Mouse (Mus musculus) left cerebral cortex, adult 9 months (tissue): ENCODE data around the gene Bid.

Experiments used
- DNase-seq, 2 experiments: peaks; one replicate each; pipeline ENCODE4 v3.0.0; 2022; ENCODE audit warnings: low spot score in 2 of 2

The Bid gene

DNA sequence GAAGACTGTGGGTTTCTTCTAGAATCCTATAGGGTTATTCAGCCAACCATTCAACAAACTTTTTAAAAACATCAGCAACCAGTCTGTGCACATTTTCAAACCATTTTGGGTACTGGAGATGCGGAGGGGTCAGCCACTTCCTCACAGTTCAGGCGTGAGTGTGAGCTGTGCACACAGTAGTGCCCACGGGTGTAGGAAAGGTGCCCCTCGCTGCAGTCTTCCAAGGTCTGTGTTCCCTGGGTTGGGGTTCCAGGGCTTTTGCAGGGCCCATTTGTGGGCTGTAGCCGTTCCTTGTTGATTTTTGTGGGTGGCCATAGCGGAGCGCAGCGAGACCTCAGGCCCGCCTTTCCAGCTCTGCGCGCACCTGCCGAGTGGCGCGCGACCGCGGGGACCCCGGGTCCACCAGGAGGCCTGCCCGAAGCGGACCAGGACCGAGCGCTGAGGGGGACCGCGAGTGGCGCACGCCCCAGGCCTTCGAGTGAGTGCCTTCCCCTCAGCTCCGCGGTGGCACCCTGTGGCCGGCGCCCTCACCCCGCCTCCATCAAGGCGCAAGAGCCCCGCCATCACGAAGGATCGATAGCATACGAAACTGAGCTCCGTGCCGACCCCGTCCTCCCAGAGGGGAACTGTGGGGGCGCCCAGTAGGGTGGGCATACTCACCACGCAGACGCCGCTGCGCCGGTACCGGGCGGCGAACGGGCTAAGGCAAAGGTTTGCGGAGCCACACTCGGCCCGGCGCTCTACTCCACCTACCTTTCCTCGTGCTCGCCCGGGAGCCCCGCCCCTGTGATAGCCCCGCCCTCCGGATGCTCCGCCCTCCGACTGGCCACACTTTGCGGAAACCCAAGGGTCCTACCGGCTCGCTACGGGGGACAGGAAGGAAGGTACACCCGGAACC lies at the start of gene Bid:
TSS of gene Bid (minus strand) at position 780 of the 898 bp plus-strand sequence.
- DNase-seq = peak; percentile 39 to 82

DNA sequence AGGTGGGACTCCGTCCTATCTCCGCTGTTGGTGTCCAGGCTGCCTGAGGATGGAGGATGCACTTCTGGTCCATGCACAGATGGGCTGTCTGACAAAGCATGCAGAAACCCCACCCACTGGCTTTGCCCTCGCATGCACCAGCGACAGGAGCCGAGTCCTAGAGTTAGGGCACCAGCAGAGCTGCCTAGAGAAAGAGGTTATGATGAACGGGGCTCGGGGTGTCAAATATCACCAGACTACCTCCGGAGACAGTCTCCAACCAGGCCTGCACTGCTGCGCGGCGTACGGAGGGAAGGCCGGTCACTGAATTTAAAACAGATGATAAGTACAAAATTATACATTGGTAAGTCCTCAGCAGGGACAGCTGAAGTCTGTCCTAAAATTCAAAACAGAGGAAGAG lies 49.2 kb upstream of the Bid start:
- DNase-seq = no peak

DNA sequence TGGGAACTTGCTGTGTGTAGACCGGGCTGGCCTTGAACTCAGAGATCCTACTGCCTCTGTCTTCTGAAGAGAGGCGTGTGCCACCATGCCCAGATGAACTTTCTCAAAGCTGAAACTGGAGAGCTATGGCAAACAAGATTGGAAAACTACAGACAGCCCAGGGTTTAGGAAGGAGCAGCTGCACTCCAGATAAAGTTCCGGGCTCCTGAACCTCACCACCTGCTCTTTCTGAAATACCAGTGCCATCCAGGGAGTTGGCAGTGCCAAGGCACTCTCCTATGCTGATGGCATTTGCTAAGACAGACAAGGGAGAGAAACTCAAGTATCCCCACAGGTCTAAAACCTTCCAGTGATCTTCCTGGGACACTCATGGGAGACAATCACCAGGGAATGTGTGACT lies 47.5 kb upstream of the Bid start:
- no peak for DNase-seq

DNA sequence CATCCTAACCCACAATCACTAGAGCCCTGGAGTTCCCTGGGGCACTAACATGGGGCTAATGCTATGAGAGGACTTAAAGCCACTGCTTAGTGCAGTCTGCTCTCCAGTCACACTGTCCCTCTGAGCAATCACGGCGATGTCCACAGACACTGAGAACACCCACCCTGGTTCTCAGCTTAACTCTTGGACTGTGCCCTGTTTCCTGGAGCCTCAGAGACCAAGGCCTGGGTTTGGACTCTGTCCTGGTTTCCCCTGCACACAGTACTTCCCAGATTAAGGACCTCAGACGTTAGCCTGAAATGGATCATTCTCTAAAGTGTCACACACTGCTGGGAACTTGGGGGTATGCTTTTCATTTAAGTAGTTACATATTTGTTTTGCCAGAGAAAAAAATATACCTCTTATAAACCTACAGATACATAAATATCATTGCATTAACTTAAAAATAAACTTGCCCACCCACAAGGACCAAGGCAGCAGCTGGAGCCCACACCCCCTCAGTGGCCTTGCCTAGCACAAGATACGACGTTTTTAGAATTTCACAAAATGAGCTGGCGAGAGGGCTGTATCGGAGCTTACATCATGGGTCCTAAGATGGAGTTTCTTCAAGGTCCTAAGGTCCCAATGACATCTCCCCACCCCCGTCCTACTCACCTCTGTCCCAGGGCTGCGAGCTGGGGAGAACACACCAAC lies 43.8 kb upstream of the Bid start:
- DNase-seq = no peak

DNA sequence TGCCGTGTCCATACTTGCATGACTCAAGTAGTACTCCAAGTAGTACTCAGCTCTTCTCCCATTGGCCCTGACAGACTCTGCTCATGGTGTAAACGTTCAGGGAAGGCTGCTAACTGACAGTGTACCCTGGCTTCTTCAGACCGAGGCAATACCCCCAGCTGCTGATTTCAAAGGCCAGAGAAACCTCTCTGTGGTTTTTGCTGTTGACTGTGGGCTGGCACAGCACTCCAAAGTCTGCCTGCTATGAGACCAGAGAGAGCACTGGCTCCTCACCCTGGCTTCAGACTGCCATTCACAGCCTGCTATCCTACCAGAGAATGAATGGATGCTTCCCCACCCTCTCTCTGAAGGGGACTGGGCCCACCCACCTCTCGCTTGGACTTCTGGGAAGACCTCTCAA lies 40.7 kb upstream of the Bid start:
- DNase-seq = no peak

DNA sequence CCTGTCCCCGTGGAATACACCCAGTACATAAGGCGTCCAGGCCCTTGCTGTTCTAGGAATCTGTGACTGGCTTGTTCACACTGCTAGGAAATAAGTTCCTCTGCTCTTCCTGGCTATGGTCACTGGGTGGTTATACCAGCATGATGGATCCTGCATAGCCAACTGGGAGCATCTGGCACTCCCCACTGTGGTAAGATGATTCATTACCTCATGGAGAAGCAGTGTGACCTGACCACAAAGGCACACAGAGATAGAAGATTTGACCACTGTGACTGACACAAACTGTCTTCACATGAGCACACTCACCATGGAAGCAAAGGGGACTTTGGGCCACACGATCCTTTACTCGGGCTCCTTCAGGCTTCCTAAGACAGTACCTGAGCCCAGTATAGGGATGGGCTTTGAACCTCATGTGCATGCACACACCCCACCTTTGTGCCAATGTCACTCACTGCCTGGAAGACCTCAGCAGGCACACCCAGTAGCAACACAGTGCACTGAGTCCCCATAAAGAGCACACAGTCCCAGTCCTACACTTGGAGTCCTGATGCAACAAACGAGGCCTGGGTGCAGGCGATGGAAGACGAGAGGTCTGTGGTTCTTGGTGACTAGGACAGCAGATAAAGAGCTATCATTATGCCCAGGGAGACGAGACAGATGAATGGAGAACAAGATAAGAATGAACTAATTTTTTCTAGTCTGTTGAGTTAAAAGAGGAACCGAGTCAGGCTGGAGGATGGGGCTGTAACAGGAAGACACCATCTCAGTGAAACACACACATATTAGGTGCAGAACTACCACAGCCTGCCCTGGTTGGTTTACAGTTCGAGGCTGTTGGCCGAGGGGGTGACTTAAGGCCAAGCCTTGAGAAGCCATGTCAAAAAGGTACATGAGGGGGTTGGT lies 39.9 kb upstream of the Bid start:
- DNase-seq = no peak

DNA sequence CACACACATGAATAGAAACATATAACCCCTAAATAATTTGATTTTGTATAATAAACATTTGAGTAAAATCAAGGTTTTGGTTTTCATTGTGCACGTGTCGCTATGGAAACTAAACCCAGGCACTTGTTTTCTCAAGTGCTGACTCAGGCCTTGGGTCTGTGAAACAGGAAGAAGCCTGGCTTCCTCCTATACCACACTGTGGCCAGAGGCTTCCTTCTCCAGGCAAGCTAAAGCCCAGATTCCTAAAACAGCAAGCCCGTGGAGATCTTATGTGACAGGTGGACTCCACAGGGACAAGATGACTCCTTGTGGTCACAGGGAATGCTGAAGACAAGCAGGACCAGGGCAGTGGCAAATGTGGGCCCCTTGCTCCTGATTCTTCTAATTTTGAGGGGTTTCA lies 38.6 kb upstream of the Bid start:
- no peak for DNase-seq

DNA sequence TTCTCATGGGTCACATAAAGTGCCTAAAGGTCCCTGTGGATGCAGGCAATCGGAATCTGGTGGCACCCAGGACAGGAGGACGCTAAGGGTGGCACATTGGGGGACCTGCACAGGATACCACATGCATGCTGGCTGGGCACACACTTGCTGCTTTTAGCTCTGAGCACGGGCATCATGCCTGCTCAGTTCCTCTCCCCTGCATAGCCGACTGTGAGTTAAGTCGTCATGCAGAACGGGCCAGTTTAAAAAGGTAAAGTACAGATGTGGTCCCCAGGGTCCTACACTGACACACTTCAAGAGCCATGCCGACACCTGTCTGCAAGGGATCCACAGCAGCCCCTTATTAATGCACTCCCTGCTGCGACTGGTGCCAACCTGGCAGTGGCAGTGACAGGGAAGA lies 37.6 kb upstream of the Bid start:
- DNase-seq = no peak

DNA sequence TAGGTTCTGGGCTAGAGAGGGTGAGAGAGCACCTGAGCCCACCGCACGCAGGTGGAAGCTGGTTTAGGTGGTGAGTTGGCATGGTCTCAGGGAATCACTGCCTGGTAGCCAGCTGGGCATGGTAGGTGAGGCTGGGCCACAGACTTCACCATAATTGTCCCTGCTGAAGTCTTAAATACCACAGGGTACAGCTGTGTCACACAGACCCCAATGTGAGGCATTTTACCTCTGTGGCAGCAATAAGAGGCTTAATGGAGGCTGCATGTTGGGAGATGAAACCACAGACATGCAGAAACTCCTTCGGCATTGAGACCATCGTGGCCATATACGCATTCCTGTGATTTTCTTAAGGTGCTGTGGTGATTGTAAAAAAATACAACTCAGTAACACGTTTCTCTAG lies 35.8 kb upstream of the Bid start:
- DNase-seq = no peak

DNA sequence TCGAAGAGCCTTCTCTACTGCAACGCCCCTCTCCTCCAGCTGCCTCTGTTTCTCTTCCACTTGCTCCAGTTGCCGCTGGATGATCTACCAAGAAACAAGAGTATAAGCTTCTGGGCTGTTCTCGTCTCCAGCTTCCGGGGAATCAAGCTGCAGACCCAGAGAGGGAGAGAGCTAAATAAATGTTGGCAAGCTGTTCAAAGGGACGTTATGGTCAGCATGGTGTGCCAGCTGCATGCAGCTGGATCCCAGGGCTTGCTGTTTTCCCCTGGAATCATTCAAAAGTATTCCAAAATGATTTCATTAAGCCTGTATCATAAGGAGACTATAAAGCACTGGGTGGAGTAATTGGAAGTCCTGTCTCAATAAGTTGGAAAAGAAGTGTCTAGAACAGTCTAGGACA lies 34.7 kb upstream of the Bid start:
- no peak for DNase-seq

DNA sequence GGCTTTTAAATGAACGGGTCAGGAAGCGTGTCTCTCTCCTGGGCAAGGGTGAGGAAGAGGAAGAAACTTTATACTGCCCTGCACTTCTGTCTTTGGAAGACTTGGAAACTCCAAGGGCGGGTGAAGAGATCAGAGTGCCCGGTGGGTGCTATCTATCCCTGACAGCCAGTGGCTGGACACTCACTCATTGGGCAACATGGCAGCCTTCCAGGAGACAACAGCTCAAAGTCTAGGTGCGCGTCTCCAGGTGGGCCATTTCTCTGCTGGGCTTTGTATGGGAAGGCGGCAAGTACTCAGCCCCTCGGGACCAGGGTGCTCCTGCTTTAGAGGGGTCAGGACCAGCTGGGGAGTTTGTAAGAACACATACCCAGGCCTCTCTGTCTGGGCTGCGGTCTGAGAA lies 28.9 kb upstream of the Bid start:
- DNase-seq = no peak

DNA sequence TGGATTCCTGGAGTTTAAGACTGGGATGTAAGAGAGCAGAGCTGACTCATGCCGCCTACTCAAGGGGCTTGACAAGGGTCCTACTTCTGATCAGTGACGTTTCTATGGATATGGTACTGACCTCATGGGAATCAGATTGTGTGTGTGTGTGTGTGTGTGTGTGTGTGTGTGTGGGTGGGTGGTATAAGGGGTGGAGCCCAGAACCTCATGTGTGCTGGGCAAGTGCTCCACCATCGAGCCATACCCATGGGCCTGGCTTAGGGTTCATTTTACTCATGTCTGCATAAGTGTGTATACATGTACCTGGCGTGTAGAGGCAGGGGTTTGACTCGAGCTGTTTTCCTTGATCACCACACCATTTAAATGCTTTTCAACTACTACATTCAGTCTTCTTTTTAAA lies 27.3 kb upstream of the Bid start:
- no peak for DNase-seq

DNA sequence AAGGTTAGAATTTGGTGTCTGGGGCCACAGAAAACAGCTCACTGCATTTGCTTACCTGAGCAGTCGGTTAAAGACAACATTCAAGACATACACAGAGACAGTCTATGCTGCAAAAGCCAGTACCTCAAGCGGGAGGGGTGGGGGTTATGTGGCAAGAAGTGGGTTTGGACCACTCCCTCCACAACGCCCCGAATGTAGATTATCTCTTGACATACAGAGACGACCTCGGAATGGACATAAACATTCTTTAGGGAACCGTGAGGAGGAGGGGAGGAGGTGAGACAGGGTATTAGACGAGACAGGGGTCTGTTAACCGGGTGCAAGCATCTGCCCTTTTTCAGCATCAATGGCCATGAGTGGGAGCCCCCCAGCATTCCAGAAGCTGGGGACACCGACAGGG lies 26.9 kb upstream of the Bid start:
- no peak for DNase-seq

DNA sequence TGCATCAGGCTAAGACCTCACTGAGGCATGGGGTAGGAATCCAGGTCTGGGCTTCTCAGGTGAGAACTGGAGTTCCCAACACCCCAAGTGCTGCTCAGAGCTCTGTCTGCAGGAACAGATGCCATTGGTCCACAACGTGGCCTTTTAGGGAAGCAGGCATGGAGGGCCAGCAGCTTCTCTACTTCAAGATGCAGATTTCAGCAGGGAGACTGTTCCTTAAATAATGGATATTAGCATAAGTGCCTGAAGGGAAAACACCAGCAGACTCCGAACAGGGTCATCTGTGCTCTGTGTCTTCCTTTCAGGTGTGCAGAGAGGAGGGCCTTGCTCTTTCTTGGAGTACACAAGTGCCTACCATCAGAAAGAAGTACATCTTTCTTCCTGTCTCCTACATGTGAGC lies 26.4 kb upstream of the Bid start:
- no peak for DNase-seq

DNA sequence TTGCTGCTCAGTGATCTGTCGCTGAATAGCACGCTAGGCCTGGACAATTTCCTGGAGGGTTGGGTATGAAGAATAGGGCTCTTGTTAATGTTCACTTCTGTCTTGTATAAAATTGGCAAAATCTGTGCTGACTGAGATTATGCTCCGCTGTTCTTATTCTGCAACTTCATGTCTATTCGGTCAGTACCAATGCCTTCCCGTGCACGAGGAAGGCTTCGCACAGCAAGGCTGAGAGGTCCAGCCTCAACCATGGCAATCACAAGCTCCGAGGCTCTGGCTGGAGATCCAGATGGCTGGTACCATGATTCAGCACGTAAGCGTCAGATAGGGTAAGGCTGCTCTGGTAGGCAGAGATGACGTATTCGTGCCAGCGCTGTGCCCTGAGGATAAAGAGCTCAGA lies 24.9 kb upstream of the Bid start:
- peak in 1 of 2 experiments; percentile 38 for DNase-seq

DNA sequence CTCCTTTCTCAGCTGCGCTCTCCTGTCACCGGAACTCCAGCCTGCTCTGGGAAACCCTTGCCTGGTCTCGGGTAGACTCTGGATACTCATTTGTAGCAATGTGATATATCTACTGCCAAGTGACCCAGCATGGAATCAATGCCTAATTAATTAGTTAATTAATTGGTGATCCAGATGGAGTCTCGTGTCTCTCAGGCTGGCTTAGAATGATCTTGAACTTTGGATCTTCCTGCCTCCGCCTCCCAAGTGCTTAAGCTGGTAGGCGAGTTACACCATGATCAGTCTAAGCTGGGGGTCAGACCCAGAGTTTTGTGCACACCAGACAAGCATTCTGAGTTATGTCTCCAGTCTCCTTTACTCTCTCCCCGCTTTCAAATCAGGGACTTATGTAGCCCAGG lies 24.4 kb upstream of the Bid start:
- no peak for DNase-seq

DNA sequence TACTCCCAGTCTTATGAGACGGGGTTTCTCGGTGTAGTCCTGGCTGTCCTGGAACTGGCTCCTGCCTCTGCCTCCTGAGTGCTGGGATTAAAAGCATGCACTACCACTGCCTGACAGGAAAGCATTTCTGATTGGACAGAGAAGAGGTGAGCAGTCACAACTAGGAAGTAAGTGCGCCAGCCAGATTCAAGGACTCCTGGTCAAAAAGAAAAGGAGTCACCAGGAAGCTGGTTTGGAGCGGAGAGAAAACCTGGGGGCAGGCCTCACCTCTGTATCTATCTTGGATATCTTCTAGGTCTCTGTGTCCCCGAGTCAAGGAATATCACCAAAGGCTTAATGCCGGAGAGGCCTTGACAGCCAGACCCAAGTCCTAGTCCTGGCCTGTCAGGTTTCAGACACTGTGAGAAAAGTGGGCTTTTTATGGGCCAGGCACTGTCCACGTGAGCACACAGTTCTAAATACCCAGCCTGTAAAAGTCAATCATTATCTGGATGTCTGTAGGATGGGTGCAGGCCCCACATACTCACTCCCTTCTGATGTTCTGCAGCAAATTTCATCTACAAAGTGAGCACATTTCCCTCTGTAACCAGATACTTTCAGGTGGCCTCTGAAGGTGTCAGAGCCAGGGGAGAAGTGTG lies 23.9 kb upstream of the Bid start:
- DNase-seq = no peak

DNA sequence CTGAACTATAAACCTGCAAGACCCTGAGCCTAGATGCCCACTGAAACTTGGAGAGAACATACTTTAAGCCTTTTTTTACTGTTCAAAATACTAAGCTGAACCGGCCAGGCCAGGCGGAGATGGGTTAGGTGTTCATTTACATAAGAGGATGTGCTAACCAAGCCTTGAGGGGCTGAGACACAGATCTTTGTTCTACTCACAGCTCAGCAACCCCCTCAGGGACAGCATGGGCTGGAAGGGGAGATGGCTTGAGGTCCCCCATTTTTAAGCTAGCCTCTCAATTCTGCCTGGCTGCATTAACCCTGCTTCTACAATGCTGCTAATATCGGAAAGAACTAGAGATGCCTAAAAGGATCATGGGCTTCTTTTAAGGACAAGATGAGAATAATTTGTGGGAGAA lies 23.1 kb upstream of the Bid start:
- DNase-seq = no peak

DNA sequence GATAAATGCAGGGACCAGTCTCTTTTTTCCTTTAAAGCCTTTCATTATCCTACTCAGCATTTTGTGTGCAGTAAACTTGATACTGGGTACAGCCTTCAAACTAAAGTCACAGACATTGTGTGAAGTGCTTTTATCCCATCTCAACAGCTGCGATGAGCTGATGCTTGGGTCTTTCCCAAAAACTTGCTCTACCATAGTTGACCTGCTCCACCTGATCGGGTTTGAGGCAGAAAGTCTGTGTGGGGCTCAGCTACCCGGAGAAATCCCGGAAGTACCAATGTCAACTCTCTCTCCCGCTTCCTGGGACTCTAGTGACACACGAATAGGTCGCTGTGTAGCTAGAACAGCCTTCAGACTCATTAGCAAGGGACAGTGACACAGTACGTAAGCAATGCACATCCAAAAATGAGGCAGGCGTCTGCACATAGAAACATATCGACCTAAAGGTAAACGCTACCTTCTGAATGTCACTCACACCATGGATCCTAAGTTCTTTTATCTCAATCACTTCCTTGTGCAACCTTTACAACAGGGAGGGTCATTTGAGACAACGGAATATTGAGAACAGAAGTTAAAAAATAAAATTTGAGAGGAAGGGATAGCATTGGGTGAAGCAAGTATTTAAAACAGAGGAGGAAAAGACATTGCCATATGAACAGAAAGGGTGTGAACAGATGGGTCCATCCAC lies 22.3 kb upstream of the Bid start:
- DNase-seq = no peak

DNA sequence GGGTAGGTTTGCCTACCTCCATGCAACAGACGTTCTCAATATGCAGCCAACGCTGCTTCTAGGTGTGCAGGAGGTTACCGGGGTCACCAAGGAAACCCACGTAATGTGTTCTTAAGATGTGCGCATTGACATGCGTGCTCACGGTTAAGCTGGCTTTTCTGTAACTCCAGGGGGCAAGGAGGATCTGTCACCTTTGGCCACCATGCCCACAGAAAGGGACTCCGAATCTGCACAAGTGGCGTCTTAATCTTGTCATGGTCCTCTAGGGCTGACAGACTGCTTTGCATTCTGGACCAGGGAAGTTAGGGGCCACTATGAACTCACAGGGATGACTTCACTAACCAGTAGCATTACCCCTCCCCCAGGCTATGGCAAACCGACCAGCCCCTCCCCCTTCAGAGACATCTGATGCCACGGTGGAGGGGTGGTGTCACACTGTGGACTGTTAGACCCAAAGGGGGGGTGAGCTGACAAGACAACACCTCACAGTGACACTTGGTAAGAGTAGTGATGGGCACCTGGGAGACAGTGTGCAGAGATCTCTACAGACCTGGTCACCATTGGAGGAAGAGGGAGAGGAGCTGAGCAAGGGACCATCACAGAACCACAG lies 21.5 kb upstream of the Bid start:
- no peak for DNase-seq

DNA sequence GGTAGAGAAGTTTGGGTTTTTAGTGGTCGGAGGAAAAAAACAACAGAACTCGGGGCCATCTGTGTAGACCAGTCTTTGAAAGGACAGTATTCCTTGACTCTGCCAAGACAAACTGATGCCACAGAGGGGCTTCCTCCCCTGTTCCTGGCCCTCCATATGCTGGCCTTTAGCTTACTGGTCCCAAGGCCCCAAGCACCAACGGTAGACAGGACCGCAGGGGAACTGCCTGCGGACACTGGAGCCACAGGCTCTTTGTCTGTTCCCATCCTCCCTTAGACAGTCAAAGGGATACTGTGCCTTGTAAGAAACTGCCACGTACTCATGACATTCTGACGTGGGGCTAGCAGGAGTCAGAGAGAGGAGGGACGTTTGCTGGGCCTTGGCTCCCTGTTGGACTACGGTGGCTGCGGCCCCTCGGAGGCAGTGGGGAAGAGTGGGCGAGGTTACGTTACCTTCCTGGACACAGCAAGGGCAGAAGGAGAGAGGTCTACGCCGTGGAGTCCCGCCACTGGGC lies 20.5 kb upstream of the Bid start:
- DNase-seq = no peak
